Mouse (Mus musculus): Measurements from ENCODE around the gene S100b.
A peak's percentile ranks its signal among the peaks of the same experiment; 100 is the strongest.

S100b gene

GRCm38 (mm10) chr10:76253536-76253935, at the start of gene S100b:
S100b (plus strand) TSS chr10:76253853.
- peak; percentile 70 for DNase-seq (ENCODE audit: low spot score)

DNA sequence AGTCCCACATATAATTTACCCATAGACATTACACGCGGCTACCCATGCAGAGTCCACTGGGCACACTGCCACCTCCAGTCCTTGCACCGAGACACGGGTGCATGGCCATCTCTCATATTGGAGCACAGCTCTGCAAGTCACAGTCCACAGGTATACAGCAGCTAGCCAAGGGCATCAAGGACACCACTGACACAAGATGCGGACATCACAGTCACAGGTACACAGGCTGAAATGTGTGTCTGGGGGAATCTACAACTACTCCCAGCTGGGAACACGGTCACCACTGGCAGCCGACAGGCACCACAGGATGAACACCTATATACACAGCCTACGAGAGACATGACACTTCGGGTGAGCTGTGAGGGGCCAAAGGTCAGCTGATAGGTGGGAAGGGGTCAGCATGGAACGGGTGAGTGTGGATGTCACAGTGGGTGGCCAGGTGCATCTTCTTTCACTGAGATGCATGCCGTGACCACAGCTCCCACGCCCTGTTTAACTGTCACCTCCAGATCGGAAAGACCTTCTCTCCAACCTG, 46.3 kb upstream of the S100b start:
- no peak for DNase-seq (ENCODE audit: low spot score)

DNA sequence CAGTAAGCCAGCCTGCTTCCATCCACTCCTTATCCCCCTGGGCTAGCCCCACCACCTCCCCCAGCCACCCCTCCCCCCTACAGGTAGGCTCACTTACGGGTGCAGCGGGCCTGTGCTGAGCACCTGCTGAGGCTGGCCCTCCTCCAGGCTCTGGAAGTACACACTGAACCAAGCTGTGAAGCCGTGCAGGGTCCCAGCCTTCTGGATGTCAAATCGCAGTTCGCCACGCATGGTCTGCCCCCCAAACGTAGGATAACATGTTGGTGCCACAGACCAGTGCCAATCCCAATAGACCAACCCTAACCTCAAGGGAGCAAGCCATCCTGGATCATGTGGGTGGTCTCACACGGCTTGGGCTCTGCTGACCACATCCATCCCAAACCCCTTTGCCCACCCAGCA, 44.4 kb upstream of the S100b start:
- DNase-seq (ENCODE audit: low spot score) = no peak

- no peak for DNase-seq (ENCODE audit: low spot score)
These were observed 42.8 kb upstream of the S100b start for GRCm38 (mm10) chr10:76210806-76211205.

DNA sequence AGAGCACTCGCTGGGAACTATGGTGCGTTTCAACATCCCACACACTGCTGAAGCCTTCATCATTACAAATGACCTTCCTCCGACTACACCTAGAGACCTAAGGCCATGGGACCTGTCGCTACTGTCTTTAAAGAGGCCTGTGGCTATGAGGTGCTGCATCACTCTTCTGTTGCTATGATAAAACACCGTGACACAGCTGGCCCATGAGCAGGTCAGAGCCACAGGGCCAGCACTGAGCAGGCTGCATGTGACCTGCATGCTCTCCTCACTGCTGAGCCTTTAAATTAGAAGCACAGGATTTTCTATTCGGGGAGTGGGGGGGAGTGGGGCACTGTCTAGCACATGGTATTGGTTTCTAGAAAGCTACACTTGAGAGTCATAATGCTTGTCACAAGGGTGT, 41.5 kb upstream of the S100b start:
- DNase-seq (ENCODE audit: low spot score) = no peak

DNA sequence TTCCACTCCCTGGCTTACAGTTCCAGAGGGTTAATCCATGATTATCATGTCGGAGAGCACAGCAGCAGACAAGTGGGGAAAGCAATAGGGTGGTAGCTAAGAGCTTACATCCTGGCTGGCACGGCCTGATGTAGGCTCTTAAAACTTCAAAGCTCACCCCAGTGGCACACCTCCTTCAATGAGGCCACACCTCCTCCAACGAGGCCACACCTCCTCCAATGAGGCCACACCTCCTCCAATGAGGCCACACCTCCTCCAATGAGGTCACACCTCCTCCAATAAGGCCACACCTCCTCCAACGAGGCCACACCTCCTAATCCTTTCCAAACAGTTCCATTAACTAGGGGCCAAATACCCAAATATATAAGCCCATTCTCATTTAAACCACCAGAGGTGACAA, 39.5 kb upstream of the S100b start:
- DNase-seq (ENCODE audit: low spot score) = no peak

GRCm38 (mm10) chr10:76217056-76217455, 36.6 kb upstream of the S100b start:
- no peak for DNase-seq (ENCODE audit: low spot score)

DNA sequence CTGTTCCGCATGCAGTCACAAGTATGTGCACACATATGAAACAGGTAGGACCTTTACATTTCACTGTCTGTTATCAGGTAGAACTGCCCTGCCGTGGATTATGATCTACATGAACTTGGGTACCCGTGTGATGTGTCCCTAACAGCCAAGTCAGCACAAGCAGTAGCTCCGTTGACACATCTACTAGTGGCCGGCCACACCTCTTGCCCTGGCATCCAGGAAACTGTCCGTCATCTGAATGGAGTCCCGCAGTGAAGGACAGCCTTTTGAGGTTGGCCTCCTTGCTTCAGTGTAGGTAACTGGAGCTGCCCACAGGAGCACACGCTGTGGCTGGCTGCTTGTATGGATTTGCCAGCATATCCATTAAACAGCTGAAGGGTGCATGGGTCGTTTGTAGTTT, 35.4 kb upstream of the S100b start:
- DNase-seq (ENCODE audit: low spot score) = no peak

DNA sequence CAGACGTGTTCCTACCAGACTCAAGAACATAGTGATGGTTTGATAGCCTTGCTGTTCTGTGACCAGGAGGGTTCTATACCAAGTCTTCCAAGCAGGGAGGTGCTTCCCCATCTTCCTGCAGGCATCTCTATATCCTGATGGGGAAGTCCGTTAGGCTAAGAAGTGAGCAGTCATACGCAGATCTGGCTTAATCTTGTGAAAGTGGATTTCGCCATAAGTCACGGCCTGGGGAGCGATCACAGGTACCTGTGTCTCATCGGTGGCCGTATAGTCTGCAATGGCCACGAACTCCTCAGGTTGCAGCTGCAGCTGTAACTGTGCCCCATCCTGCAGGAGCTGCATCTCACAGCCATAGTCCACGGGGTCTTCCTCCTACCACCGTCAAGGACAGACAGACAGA, 27.7 kb upstream of the S100b start:
- no peak for DNase-seq (ENCODE audit: low spot score)

DNA sequence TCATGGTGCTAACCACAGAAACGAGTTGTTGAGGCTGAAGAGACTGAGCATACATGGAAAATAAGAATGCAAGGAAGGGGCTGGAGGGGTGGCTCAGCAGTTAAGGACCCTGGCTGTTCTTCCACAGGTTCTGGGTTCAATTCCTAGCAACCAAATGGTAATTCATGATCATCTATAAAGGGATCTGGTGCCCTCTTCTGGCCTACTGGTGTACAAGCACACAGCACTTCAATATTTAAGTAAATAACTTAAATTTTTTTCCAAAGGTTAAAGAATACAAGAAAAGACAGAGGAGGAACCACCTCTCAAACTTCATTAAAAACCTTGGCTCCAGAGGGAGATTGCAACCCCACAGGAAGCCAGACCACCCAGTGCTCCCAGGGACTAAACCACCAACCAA, 24.0 kb upstream of the S100b start:
- no peak for DNase-seq (ENCODE audit: low spot score)

DNA sequence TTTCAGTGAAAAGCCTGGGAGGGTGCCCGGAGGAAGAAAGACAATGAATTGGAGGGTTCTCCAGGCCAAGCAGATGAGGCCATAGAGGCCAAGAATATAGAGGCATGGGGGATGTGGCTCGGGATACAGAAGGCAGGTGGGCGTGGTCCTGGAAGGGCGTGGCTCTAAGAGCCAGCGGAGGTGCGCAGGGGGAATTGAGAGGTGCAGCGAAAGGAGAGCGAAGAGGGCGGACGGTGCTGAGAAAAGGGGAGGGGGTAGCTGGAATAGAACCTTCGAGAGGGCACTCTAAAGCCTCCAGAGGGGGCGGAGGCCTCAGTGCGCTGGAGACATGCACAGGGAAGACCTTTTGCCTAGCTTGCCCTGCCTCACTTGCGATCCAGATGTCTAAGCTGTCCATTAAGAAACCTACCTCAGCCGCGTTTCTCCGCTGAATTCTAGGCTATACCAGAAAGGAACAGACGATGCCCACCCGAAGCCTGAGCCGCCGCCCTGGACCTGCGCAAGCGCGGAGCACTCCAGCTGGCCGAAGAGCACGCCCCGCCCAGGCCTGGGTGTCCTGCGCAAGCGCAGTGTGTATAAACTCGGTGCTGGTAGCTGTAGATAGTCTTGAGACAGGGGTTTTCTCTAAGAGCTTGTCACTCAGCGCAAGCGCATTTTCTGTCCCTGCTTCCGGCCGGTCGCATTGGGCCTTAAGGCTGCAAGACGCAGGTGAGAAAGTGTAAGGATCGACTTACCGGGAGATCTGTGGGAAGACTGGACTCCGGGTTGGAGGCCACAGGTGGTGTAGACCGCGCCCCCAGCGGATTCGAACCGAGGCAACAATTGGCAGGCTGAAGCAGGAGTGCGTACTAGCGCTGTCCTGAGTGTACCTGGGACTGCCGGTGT, 16.1 kb upstream of the S100b start, which contains the start of gene Prmt2:
TSS of gene Prmt2 (minus strand) at position 525 of the 885 bp plus-strand sequence.
- peak; percentile 94 for DNase-seq (ENCODE audit: low spot score)

GRCm38 (mm10) chr10:76239401-76239800, 14.3 kb upstream of the S100b start:
- no peak for DNase-seq (ENCODE audit: low spot score)

DNA sequence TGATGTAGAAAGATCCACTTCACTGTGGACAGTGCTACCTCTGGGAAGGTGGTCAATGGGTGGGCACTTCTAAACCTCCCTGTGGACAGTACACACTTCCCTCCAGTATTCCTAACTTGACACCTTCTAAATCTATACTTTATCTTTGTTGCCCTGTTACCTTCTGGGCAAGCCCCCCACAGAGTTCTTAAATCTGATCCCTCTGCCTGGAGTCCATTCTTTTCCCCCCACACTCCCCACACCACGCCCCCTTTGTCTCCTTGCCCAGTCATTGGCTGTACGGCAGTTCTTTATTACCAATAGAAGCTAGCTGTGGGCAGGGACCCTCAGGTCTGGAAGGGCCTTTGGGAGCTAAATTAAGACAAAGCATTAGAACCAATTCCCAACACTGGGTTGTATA, 8.5 kb upstream of the S100b start:
- no peak for DNase-seq (ENCODE audit: low spot score)

DNA sequence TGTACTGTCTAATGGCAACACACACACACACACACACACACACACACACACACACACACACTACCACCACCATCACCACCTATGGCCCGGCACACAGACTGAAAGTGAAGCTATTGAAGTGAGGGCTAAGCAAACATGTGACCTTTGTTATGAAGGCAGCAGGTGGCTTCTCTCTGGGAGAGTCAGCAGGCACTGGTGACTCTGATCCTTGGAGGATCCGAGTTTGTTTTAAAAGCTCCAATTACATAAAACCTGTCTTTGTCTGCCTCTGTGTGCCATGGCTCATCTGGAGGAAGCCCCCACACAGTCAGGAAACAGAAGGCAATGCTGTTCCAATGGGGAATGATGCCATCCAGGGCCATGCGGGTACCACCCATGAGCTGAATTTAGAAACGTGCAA, 7.1 kb upstream of the S100b start:
- no peak for DNase-seq (ENCODE audit: low spot score)

DNA sequence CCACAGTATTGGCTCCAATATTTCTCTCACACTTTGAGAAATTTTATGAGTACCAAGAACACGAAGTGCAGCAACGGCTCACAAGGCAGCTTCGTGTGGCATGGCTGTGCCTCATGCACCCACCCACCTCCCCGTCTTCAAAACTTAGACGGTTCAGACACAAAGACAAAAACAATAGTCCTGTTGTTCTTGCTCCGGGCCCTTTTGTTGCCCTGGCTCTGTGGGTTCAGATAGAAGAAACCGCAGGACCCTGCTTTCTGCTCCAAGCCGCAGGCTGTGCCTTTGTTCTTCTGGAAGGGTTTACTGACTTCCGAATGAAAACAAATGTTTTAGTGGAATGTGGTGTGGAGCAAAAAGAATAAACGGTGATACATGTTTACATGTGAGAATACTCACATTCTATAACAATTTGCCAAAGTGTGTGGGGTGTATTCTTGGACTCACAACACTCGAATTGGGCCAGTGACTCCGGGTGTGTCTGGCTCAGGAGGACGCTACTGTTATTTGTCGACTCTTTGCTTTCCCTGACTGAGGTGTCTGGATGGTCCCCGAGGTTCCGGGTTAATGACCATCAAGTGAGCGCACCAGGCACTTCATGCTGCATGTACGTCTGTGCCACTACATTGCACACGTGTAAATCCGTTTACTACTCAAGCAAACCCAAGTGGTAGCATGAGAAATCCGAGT, 5.5 kb upstream of the S100b start:
- no peak for DNase-seq (ENCODE audit: low spot score)

DNA sequence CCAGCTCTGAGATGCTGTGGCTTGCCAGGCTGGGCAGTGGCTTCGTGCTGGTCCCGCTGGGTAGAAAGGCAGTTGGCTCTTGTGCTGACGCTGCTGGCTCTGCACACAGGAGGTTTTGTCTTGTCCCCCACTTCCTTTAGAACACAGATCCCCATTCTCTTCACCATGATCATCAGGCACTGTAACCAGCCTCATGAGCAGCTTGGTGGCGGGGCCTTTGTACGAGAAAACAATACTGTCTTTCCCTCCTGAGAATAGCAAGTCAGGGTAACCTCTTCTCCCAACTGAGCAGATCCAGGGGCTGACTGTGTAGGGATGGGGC, 5.0 kb upstream of the S100b start:
- no peak for DNase-seq (ENCODE audit: low spot score)

- DNase-seq (ENCODE audit: low spot score) = no peak
These were observed 2.8 kb upstream of the S100b start for GRCm38 (mm10) chr10:76250870-76251269.

GRCm38 (mm10) chr10:76253079-76253478, 574 bp upstream of the S100b start:
- peak; percentile 24 for DNase-seq (ENCODE audit: low spot score)

DNA sequence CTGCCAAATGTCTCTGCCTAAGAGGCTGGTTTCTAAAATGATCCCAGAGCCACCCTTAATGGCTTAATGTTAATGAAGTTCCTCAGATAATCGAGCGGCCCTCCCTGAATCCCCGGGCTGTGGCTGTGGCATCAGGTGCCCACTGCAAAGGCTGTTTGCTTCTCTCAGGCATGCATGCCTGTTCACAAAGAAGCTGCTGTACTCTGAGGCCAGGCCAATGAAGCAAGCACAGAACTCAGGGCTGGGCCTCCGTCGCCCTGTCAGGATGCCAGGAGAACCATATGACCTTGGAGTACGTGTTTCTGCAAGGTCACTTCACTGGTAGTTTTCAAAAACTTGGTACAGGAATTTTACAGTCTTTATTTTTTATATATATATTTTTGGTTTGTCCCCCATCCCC, 2.0 kb downstream of the S100b start:
- no peak for DNase-seq (ENCODE audit: low spot score)

DNA sequence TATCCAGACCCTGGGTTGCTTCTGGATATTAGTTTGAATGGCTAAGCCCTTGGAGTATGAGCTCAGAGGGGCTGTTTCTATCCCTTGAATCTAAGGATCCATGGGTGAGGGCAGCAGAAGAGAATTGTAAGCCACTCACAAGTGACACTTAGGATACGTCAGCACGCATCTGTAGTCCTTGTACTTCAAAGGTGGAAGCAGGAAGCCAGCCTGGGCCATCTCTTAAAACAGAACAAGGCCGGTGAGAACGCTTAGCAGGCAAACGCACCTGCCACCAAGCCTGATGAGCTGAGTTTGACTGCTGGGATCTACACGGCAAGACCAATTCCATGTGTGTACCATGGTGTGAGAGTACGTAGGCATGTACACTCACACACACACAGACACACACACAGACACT, 3.6 kb downstream of the S100b start:
- DNase-seq (ENCODE audit: low spot score) = no peak

DNA sequence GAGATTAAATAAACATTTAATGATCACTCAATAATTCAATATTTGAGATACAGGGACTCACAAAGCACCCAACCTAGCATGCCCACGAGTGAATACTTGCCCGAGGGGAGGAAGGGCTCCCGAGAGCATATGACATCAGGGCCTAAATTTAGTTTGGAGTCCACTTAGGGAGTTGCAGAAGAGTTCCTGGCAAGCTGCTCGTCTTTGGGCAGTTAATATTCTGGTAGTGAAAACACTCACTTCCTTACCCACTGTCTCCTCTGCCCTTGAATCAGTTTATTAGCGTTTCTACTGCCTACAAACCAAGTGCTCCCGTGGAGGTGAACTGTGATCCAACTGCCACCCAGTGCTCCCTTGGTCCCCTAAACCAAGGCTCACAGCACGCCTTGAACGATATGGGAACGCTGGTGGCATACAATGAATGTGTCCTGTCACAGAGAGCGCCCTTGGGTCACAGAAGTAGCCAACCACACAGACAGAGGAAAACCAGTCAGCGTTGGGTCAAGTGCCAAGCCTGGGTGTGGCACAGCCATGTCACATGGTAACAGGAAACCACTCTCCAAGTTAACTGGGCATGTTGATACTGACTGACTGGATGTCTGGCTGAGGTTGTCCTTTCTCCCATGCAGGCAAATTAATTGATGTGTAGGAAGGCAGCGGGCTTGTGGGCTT, 4.2 kb downstream of the S100b start:
- DNase-seq (ENCODE audit: low spot score) = peak; percentile 72

GRCm38 (mm10) chr10:76259566-76260232, 6.0 kb downstream of the S100b start:
- DNase-seq (ENCODE audit: low spot score) = no peak
